Mouse (Mus musculus) embryonic facial prominence, embryonic 11.5 days (tissue): ENCODE data around the gene Cdip1. TPM values are rescaled to one million over a fixed set of nuclear protein-coding genes. Genes with fewer than 3 reads are reported as not detected.
"Not testable (repeated sequence)": the region's sequence is repeated elsewhere in the genome, so short reads cannot be mapped to it uniquely, and the experiment has no call there.

ENCODE experiments used
- ATAC-seq: fragments of 200-750 bp; cut with Nextera tagmentation; replicated peaks from 2 replicates; pipeline ENCODE4 v1.8.0; 2017; ENCODE audit warnings: low read depth; ENCODE audit not compliant: insufficient number of reproducible peaks, low FRiP score, low TSS enrichment
- DNase-seq: peaks from one replicate; pipeline ENCODE4 v3.0.0-alpha.2; 2015; ENCODE audit warnings: low spot score
- H3K27ac ChIP-seq: fragments of 300-500 bp; sonication (generic); replicated peaks from 2 replicates; pipeline ENCODE4 v1.5.1; 2014; ENCODE audit warnings: mild to moderate bottlenecking, low read depth, low read length, control low read depth
- H3K27me3 ChIP-seq: fragments of 300-500 bp; sonication (generic); 2 replicates; pipeline ENCODE4 v1.6.1; 2014; ENCODE audit warnings: mild to moderate bottlenecking, low read length, moderate library complexity, mixed read lengths; ENCODE audit not compliant: control insufficient read depth, insufficient read depth
- H3K36me3 ChIP-seq: fragments of 300-500 bp; sonication (generic); replicated peaks from 2 replicates; pipeline ENCODE4 v1.6.1; 2014; ENCODE audit warnings: low read depth, mild to moderate bottlenecking, low read length, moderate library complexity, mixed read lengths; ENCODE audit not compliant: control insufficient read depth, insufficient read depth
- H3K4me1 ChIP-seq: fragments of 300-500 bp; sonication (generic); 2 replicates; pipeline ENCODE4 v1.6.1; 2014; ENCODE audit warnings: low read length, mixed read lengths; ENCODE audit not compliant: control insufficient read depth, insufficient read depth
- H3K4me2 ChIP-seq: fragments of 300-500 bp; sonication (generic); 2 replicates; pipeline ENCODE4 v1.6.1; 2014; ENCODE audit warnings: low read depth, mild to moderate bottlenecking, control low read depth, low read length, moderate library complexity
- H3K4me3 ChIP-seq: fragments of 300-500 bp; sonication (generic); 2 replicates; pipeline ENCODE4 v1.5.1; 2014; ENCODE audit warnings: low read depth, low read length, control low read depth
- H3K9ac ChIP-seq: fragments of 300-500 bp; sonication (generic); replicated peaks from 2 replicates; pipeline ENCODE4 v1.6.1; 2014; ENCODE audit warnings: mild to moderate bottlenecking, control low read depth, low read length
- H3K9me3 ChIP-seq: fragments of 300-500 bp; sonication (generic); replicated peaks from 2 replicates; pipeline ENCODE4 v1.6.1; 2016; ENCODE audit warnings: mild to moderate bottlenecking, low read length, inconsistent platforms, mixed read lengths; ENCODE audit not compliant: control insufficient read depth
- WGBS: fragments of 180-500 bp; shearing (Covaris S2); extraction: QIAGEN DNeasy Blood & Tissue Kit; methylation state at CpG from one replicate; pipeline ENCODE4 v1.1.7; 2014; 5-methylcytosine and 5-hydroxymethylcytosine counted together
- polyA plus RNA-seq: library from polyadenylated mRNA; unstranded; fragments of >200 nt; fragmentation: Nextera tagmentation; extraction: Ambion mirVana; gene quantifications from 2 replicates; pipeline ENCODE4 v1.2.1, GENCODE M21; 2014

Gene Cdip1
- polyA plus RNA-seq, 1 experiment from 2014 or later, result 76.1 TPM

- H3K27me3 ChIP-seq, result no peaks in the 10 kb centered on the region
- H3K4me1 ChIP-seq, result no peaks in the 10 kb centered on the region
- ATAC-seq (no peak), DNase-seq (no peak)
- H3K9ac ChIP-seq, result no peak overlapping the region
- H3K27ac ChIP-seq, result no peak overlapping the region
- WGBS, result 89% methylated on average over 5 of the region's 5 CpGs
- H3K4me3 ChIP-seq, result no peak overlapping the region
- no peaks in the 10 kb centered on the region for H3K36me3 ChIP-seq
- no peaks in the 10 kb centered on the region for H3K9me3 ChIP-seq
- H3K4me2 ChIP-seq, result no peak overlapping the region
Observed at GRCm38 (mm10) chr16:4827639-4828038, 37.5 kb upstream of the Cdip1 start.

- not testable (repeated sequence) for H3K36me3 ChIP-seq, H3K4me2 ChIP-seq, H3K27ac ChIP-seq, H3K4me3 ChIP-seq, H3K9me3 ChIP-seq, H3K27me3 ChIP-seq, DNase-seq, H3K4me1 ChIP-seq, ATAC-seq, H3K9ac ChIP-seq
- WGBS, result 78% methylated on average over 5 of the region's 5 CpGs
Observed at GRCm38 (mm10) chr16:4824466-4824865, 34.4 kb upstream of the Cdip1 start.

- Histone ChIP-seq H3K36me3 (no peaks in the 10 kb centered on the region), H3K27ac (no peak overlapping the region), H3K4me2 (no peak overlapping the region), H3K4me1 (no peaks in the 10 kb centered on the region), H3K27me3 (no peaks in the 10 kb centered on the region), H3K9ac (no peak overlapping the region), H3K9me3 (no peaks in the 10 kb centered on the region), H3K4me3 (no peak overlapping the region)
- 83% methylated on average over 3 of the region's 3 CpGs for WGBS
- ATAC-seq (no peak), DNase-seq (no peak)
Observed at GRCm38 (mm10) chr16:4818349-4818748, 28.3 kb upstream of the Cdip1 start.

GRCm38 (mm10) chr16:4796631-4797030, 6.5 kb upstream of the Cdip1 start:
- no peaks in the 10 kb centered on the region for H3K4me1 ChIP-seq
- no peaks in the 10 kb centered on the region for H3K9me3 ChIP-seq
- 83% methylated on average over 4 of the region's 4 CpGs for WGBS
- no peak overlapping the region for H3K9ac ChIP-seq
- no peaks in the 10 kb centered on the region for H3K27me3 ChIP-seq
- no peaks in the 10 kb centered on the region for H3K36me3 ChIP-seq
- DNase-seq (no peak), ATAC-seq (no peak)
- H3K4me3 ChIP-seq, result no peak overlapping the region
- H3K4me2 ChIP-seq, result no peak overlapping the region
- no peak overlapping the region for H3K27ac ChIP-seq

GRCm38 (mm10) chr16:4791332-4791731, 1.2 kb upstream of the Cdip1 start:
- no peak for ATAC-seq
- Histone ChIP-seq H3K27me3 (no peaks in the 10 kb centered on the region), H3K4me3 (no peak overlapping the region), H3K4me1 (peaks cover 3% of the 10 kb centered on the region; the same call in 1 of the 2 replicates), H3K9ac (no peak overlapping the region), H3K36me3 (no peaks in the 10 kb centered on the region), H3K4me2 (no peak overlapping the region), H3K27ac (no peak overlapping the region), H3K9me3 (no peaks in the 10 kb centered on the region)
- DNase-seq, result no peak
- WGBS, result 69% methylated on average over 2 of the region's 2 CpGs

- H3K27ac ChIP-seq, result peak overlapping the region; percentile 87; the same call in 1 of the 2 replicates
- no peaks in the 10 kb centered on the region for H3K36me3 ChIP-seq
- ATAC-seq, result peak; percentile 49
- no peaks in the 10 kb centered on the region for H3K9me3 ChIP-seq
- H3K9ac ChIP-seq, result peak overlapping the region; percentile 81
- H3K27me3 ChIP-seq, result no peaks in the 10 kb centered on the region
- 0% methylated on average over 29 of the region's 29 CpGs for WGBS
- H3K4me1 ChIP-seq, result peaks cover 3% of the 10 kb centered on the region; the same call in 1 of the 2 replicates
- H3K4me3 ChIP-seq, result peak overlapping the region; percentile 50
- no peak for DNase-seq
- peak overlapping the region; percentile 74 for H3K4me2 ChIP-seq
Observed at GRCm38 (mm10) chr16:4789311-4789768, 752 bp downstream of the Cdip1 start.

- no peaks in the 10 kb centered on the region for H3K27me3 ChIP-seq
- DNase-seq, result no peak
- H3K27ac ChIP-seq, result no peak overlapping the region
- H3K4me1 ChIP-seq, result peaks cover 3% of the 10 kb centered on the region; the same call in 1 of the 2 replicates
- H3K4me3 ChIP-seq, result no peak overlapping the region
- no peaks in the 10 kb centered on the region for H3K9me3 ChIP-seq
- H3K9ac ChIP-seq, result no peak overlapping the region
- H3K4me2 ChIP-seq, result no peak overlapping the region
- no peak for ATAC-seq
- H3K36me3 ChIP-seq, result no peaks in the 10 kb centered on the region
Observed at GRCm38 (mm10) chr16:4788176-4788575, 1.9 kb downstream of the Cdip1 start.

GRCm38 (mm10) chr16:4785706-4786105, 4.4 kb downstream of the Cdip1 start:
- Histone ChIP-seq H3K9ac (no peak overlapping the region), H3K27ac (no peak overlapping the region), H3K4me2 (no peak overlapping the region), H3K27me3 (no peaks in the 10 kb centered on the region), H3K4me3 (no peak overlapping the region), H3K9me3 (no peaks in the 10 kb centered on the region), H3K4me1 (peaks cover 3% of the 10 kb centered on the region; the same call in 1 of the 2 replicates), H3K36me3 (no peaks in the 10 kb centered on the region)
- DNase-seq (no peak), ATAC-seq (no peak)
- WGBS, result 67% methylated on average over 4 of the region's 4 CpGs
